Mouse (Mus musculus) liver, embryonic 14.5 days (tissue): ENCODE measurements around the gene Egr4.

ENCODE experiments used
- CTCF ChIP-seq: IDR thresholded peaks from 2 replicates; pipeline ENCODE4 v1.5.1; 2016; ENCODE audit warnings: antibody characterized with exemption, low read depth, control low read depth
- EP300 ChIP-seq: IDR thresholded peaks from 2 replicates; pipeline ENCODE4 v1.6.1; 2016; ENCODE audit warnings: antibody characterized with exemption, low read depth

GRCm38 (mm10) chr6:85489717-85490116 is 23.7 kb downstream of the Egr4 start:
- TF ChIP-seq CTCF: no peak
- TF ChIP-seq EP300: no peak
